Mouse (Mus musculus) kidney, adult 8-10 months (tissue): ENCODE data around the gene Plekho2.

Source experiments
- DNase-seq, 2 experiments: peaks; one replicate each; pipeline ENCODE4 v3.0.0; 2022

The Plekho2 gene

DNA sequence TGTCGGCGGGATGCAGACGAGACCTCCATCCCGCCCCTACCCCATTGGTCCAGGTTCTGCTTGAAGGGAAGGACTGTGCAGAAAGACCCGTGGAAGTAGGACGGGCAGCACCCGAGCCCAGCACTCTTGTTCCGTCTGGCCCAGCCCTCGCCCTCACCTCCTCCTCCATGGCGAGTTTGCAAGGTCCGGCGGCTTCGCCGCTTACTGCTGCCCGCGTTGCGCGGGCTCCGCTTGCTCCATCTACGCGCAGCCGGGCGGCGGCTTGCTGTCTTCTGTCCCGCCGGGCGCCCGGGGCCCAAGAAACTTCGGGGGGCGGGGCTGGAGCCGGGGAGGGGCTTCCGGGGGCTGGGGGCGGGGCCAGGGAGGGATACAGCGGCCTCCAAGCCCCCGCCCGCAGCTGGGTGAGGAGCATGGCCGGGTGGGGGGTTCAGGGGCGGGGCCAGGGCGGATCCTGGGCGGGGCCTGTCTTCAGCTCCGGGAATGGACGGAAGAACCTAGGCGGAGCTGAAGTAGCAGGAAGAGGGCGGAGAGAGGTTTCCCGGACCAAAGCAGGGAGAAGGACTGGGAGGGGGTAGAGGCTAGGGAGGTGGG lies at the start of gene Plekho2:
Gene Plekho2, minus strand, starts transcription at position 260 of the 591 bp plus-strand sequence.
- peak; percentile 90 to 93 for DNase-seq

DNA sequence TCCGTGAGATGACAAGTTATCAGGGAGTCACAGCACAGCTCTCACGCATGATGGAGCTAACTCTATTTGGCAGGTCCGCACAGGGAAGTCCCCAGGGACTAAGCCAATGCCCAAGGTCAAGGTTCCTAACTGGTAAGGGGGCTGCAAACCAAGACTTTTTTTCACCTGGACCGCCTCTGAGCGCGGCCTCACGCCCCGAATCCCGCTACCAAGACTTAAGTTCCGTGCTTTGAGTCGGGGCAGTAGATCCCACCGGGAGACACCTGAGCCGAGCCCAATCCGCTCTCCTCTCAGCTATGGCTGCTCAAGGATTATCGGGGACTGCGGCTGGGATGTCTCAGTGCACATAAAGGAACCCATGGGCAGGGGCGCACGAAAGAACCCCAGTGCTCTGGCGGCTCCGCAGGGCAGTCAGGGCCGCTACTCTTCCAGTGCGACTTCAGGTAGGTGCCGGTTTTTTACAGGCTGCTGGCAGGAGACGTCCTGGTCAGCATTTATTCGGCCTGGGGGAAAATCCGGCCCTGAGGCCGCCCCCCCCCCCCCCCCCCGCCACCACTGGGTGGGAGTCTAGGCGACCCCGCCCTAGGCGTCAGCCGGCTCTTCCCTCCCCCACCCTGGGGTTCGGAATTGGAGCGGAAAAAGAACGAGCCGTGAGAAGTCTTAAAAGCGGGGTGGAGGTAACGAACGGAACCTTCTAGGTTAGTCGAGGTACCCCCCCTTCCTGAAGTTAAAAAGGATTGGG lies 49.4 kb upstream of the Plekho2 start, which contains the start of gene Rbpms2:
Gene Rbpms2, plus strand, starts transcription at position 624 of the 742 bp plus-strand sequence.
- peak; percentile 63 to 73 for DNase-seq

DNA sequence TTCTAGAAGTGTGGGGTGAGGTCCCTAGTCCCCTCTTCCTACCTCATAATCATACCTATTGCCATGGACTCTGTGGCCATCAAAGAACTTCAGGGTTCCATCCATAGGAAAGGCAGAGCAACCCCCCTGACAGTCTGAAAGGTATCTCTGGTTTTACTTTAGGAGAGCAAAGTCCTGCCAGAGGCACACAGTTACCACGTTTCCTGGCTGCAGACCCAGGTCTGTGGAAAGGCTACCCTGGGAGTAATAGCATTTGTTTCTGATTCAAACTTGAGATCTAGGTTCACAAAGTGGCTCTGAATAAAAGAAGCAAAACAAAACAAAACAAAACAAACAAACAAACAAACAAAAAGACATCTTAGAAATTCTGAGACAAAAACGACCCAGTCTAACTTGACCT lies 44.4 kb upstream of the Plekho2 start:
- no peak for DNase-seq

DNA sequence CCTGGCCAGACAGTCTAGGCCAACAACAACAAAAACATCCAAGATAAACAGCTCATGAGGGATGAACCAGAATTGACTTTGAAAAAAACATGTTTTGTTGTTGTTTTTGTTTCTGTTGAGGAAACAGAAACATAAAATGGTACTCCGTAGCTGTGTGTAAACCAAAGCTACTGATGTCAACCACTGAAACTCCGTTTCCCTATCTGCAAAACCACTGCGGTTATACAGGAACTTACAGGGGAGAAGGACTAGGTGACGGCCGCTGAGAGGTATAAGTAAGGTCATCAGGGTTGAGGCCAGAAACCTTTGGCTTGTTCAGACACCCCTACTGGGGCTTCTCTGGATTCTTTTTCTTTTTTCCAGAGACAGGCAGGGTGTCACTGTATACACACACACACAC lies 43.0 kb upstream of the Plekho2 start:
- no peak for DNase-seq

DNA sequence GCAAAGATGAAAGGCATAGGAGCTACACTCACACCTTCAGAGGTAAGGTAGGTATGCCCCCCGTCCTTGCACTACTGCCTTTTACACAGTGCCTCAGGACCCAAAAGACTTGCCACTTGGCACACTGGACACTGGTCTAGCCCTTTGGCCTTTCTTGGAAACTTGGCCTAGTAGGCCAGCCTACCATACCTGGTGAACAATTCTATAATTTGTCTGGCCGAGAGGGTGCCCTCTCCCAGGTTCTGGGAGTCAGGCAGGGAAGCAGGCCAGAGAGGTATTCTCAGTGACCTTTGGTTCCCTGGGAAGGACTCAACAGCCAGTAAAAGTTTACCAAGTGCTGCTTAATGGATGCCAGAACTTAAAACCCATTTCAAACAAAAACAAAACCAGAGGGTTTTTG lies 41.8 kb upstream of the Plekho2 start:
- peak; percentile 82 to 91 for DNase-seq

DNA sequence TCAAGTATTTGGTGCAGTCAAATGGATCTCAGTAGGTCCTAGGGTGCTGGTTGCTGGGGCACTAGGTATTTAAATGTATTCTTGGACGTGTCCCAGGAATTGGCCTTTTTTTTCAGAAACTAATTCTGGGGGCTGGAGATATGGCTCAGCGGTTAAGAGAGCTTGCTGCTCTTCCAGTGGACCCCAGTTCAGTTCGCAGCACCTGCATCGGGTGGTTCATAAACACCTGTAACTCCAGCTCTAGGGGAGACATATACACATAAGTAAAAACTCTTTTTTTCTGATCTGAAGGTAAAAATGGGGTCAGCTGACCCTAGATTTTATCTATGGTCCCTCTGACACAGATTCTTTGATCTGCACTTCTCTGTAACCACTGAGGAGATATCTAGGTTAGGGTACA lies 41.4 kb upstream of the Plekho2 start:
- DNase-seq = no peak

DNA sequence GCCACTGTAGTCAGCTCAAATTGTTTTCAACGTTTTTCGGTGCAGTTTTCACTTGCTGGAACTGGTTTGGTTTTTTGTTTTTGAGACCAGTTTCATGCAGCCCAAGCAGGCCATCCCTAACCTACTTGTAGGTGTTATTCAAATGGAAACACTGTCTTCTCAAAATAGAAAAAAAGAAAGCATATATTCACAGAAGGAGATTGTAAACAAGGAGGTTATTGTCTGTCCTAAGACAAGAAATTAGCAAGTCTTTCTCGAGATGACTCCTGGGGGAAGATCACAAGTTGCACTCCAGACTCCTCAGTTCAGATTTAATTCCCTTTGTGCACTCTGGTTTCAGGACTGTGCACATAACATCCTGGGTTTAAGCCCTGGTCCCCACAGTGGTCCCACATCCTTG lies 39.5 kb upstream of the Plekho2 start:
- DNase-seq = no peak

DNA sequence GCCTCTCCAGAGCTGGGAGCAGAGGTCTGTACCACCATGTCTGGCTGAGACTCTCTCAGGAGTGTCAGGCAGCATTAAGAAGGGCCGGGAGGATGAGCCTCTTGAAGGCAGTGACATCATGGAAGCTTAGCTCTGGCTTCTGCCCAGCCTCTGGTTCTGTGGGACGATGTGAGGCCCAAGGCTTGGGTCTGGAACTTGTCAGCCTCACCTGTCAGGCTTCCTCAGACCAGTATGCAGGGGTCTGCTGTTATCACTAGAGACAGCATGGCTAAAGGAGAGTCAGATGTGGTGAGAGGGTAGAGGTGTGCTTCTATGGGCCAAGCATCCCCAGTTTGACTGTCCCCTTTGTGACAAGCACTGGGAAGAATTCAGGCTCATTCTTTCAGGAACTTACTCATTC lies 33.3 kb upstream of the Plekho2 start:
- DNase-seq = no peak

DNA sequence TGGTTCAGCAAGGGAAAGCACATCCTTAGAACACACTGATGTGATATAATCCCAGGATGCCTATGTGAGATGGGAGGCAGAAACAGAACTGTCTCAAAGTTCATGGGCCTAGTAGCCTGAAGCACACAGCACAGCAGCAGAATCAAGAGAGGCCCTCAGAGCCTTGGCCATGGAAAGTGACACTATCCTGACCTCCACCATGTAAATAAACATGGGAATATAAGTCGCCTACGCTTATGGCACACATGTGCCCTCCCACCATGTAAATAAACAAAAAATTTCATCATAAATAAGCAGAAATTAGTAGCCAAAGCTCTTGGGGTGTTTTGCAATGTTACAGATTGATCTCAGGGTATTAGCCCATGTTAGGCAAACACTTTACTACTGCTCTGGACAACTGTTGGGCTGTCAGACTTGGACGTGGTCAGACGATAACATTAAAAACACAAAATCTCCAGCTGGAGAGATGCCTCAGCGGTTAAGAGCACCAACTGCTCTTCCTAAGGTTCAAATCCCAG lies 32.2 kb upstream of the Plekho2 start:
- DNase-seq = no peak

DNA sequence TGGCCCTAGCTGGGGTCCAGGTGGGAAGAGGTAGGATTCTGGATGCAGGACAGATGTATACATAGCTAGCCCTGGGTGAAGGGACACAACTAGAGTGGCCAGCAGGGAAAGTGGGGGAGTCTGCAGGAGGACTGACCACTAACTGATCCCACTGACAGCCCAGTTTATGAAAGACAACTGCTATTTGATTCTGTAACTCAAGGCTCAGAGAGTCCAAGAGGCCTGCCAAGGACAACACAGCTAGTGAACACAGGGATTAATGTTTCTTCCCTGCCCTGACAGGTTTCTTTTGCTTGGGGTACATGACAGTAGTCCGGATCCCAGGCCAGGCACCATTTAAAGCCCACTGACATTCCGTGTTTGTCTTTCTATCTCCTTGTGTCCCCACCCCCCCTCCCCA lies 27.3 kb upstream of the Plekho2 start:
- no peak for DNase-seq

DNA sequence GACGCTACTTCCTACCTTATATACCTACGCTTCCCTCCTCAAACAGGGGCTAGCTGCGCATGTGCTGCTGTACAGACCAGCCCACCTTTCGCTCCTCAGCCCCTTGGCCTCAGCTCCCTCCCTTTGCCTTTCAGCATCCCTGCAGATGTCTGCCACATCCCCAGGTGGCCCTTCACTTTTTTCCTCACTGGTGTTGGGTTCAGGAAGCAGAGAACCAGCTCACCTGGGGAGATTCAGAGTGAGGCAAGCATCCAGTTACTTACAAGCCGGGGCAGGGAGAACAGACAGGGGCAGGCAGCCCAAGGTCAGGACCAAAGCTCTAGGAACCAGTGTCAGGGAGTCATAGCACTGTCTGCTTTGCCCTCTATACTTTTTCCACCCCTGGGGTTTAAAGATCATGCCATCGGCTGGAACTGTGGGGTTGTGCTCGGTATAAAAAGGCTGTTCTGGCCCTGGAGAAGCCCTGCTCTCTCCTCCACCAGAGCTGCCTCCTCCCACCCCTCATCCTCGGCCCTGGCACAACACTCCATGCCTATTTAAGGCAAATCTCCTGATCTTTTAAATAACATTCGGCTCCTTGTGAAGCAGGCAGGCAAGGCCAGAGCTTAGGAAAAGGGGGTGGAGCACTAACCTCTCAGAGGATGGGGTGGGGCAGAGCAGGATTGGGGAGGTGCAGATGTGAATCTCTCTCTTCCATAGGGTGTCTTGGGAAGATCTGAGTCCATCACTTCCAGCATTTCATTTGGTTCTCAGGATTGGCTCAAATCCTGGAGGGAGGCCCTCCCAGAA lies 26.7 kb upstream of the Plekho2 start:
- no peak for DNase-seq

DNA sequence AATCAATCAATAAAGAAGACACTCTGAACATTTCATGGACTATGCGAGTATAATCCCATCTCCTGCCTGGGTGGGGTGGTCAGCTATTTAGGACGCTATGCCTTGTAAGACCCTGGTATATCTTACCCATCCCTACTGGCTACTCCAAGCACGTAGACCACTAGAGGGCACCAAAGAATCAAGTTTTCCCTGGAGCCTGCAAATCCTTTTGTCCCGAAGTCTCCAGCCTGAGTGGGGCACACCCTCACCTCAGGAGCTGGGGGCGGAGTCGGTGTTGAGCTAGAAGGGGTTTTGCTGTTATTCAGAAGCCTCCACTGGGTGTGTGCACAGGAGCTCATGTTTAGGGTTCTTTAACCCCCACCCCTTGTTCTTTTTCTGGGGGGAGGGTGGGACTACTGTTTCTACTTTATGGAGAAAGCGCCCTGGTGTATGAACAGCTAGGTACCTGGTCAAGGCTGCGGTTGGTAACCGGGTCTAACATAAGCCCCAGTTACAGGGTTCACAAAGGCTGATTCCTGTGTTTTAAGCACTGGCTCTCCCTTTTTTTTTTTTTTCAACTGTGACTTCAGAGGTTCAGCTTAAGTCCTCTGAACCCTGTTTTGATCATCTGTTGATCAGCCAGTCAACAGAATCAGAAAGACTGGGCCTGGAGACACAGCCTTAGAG lies 25.8 kb upstream of the Plekho2 start:
- DNase-seq = peak; percentile 62 to 68

DNA sequence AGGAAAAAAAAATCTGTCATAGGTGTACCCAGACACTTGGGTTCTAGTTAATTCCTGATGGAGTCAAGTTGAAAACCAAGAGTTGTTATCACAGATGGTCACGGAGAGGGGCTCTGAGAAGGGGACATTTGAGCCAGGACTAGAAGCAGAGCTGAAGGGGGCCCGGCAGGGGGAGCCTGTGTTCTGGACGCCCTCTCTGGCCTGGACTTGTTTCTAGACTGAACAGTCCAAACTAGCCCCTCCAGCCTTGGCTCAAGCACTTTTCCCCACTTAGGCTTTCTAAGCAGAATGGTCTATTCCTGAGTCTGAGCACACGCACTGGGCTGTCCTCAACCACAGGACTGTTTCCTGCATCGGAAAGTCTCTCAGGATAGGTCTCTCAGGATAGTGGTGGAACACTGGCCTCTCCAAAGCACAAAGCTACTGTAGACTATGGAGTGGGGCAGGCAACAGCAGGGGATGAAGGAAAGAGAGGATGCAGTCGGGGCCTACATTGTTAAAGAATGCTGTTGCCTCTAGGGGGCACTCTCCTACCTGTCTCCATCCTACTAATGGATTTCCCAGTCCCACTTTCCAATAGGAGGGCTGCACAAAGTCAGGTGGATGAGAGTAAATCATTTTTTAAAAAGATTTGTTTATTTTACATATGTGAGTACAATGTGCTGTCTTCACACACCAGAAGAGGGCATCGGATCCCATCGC lies 23.7 kb upstream of the Plekho2 start:
- DNase-seq = no peak

DNA sequence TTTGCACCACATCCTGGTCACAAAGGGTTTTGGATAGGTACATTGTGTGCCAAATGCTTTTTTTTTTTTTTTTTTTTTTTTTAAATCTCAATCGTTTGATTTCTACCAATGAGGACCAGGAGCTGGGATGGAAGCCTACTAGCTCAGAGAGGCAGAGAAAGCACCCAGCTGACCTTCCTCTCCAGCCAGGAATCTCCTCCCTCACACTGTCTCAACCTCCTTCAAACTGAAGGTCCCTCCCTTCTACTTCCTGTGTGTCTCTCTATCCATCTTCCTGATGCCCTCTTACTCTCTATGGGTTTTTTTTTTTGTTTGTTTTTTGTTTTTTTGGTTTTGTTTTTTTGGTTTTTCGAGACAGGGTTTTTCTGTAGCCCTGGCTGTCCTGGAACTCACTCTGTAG lies 21.1 kb upstream of the Plekho2 start:
- no peak for DNase-seq

DNA sequence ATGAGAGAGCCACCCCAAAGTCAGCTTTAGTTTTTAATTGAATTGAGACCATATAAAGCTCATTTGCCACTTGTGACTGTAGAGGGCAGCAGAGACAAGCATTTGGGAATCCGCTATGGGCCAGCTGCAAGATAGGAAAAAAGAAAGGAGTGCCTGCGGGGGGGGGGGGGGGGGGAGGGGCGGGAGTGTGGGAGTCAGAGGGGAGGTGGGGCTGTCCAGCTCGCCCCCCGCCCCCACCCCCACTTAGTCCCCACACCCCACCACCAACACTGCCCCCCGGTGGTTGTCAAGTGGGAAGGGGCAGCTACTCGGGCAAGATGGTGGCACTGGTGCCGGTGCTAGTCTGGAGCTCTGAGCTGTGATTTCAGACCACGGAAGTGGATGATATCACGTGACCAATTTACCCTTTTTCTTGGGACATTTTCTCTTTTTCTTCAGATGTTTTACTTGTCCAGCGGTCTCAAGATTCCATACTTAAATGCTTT lies 19.0 kb upstream of the Plekho2 start:
- peak in 1 of 2 experiments; percentile 56 for DNase-seq

DNA sequence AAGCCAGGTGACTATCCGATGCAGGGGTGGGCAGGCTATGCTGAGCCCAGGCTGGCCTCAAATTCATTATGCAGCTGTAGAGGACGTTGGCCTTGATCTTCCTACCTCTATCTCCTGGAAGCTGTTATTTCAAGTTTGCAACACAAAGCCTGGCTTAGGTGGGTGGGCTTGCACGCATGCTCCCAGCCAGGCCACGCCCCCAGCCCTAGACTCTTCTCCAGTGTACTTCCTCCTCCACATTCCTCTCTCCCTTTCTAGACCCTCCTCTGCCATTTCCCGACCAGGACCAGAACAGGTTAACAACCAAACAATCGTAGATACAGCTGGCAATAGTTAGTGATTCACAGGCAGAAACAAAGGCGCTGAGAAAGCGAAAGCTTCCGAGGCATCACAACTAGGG lies 13.8 kb upstream of the Plekho2 start:
- DNase-seq = no peak

DNA sequence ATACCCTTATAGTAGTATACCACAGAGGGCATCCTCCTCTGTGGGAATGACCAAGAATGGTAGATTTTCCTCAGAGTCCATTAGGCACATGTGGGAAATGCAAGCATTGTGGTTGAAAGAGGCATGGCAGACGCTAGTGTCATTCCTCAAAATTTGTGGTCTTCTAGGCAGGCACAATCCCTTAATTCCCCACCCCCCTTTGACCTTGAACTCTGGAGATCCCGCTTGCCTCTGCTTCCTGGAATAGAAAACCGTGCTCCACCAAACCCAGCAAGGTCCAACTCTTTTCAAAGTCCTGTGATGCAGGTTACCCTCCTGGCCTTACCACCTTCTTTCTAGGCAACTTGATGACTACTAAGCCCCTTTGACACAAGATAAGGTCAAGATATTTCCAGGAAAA lies 12.9 kb upstream of the Plekho2 start:
- DNase-seq = no peak

DNA sequence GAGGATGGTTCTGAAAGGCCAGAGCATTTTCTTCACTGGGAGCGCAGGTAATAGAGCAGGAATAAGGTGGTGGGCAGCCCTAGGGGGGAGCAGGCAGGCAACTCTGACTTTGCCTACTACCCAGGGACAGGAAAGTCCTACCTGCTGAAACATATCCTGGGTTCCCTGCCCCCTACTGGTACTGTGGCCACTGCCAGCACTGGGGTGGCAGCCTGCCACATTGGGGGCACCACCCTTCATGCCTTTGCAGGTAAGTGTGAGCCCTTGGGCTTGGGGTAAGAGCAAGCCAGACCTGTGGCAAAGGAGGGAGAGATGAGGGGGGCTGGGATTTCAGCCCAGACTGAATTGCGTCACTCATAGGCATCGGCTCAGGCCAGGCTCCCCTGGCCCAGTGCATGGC lies 9.3 kb upstream of the Plekho2 start:
- no peak for DNase-seq

DNA sequence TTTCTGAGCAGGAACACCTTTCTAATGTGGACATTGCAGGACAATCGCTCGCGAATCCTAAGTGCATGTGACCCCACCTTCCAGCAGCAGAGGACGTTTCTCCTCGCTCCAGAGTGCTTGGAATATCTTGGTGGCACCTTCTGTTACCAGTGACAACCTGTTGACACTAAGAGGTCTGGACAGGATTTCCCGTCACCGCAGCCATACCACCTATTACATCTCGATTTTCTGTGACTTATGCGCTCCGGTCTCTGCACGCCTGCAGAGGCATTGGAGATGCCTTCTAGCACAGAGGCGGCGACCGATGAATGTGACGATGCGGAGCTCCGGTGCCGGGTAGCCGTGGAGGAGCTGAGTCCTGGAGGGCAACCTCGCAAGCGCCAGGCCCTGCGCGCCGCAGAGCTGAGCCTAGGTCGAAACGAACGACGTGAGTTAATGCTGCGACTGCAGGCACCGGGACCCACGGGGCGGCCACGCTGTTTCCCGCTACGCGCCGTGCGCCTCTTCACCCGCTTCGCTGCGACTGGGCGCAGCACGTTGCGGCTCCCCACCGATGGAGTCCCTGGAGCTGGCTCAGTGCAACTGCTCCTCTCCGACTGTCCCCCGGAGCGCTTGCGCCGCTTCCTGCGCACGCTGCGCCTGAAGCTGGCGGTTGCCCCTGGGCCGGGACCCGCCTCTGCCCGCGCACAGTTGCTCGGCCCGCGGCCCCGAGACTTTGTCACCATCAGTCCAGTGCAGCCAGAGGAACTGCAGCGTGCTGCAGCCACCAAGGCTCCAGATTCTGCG lies 7.9 kb upstream of the Plekho2 start:
- DNase-seq = no peak

DNA sequence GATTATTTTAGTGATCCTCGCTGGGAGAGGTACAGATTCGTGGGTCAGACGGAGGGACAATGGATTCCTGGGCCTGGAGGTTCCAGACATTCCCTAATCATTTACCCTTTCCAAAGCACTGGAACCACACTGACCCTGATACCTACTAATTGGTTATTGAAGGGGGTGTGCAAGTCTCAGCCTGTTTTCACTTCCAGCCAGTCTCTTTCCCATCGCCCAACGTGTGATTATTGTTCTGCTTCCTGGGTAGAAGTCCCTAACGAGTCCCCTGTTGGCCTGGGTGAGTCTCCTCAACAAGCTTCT lies 7.4 kb upstream of the Plekho2 start:
- no peak for DNase-seq

DNA sequence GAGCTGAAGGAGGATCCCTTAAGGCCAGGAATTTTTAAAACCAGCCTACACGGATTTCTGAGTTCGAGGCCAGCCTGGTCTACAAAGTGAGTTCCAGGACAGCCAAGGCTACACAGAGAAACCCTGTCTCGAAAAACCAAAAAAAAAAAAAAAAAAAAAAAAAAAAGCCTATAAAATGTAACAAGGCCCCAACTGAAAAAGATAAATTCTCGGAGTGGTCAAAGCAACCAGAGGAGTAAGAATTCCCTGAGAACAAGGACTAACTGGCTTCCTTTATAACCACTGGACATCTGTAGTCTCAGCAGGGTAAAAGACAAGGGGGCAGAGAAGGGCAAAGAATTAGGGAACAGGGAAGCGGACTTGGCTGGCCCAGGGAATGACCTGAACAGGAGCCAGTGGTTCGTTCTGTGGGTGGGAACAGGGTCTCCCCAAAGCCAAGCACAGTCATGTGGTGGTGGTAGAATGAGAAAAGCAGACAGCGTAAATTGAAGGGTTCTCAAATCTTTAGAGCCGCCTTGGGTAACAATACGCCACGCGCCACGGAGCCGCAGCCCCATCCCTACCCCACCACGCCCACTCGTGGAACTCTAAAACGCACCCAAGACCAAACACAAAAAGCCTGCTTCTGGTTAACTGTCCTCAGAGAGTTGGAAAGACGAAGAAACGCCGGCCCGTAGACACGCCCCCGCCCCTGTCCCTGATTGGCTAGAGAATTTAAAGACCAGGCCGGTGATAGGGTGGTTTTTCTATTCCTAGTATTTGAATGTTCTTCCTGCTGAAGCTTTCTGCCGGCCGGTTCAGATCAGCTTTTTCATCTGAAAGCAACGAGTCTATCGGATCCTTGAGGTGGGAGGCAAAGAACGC lies 6.8 kb upstream of the Plekho2 start, which contains the start of gene Pif1:
Gene Pif1, plus strand, starts transcription at position 755 of the 864 bp plus-strand sequence.
- DNase-seq = peak; percentile 70 to 87
